Mouse (Mus musculus) hindbrain, embryonic 12.5 days (tissue): ENCODE measurements around the gene Tmprss7. TPM values are rescaled to one million over a fixed set of nuclear protein-coding genes. Genes with fewer than 3 reads are reported as not detected.

Source experiments
- ATAC-seq: fragments of 200-750 bp; cut with Nextera tagmentation; 2 replicates; pipeline ENCODE4 v1.8.0; 2017; ENCODE audit warnings: moderate TSS enrichment; ENCODE audit not compliant: low FRiP score
- H3K27ac ChIP-seq: fragments of 300-500 bp; sonication (generic); 2 replicates; pipeline ENCODE4 v1.5.1; 2016; ENCODE audit warnings: mild to moderate bottlenecking
- H3K27me3 ChIP-seq: fragments of 300-500 bp; sonication (generic); 2 replicates; pipeline ENCODE4 v1.6.1; 2016; ENCODE audit warnings: mild to moderate bottlenecking
- H3K36me3 ChIP-seq: fragments of 300-500 bp; sonication (generic); 2 replicates; pipeline ENCODE4 v1.6.1; 2016; ENCODE audit warnings: mild to moderate bottlenecking
- H3K4me1 ChIP-seq: fragments of 300-500 bp; sonication (generic); 2 replicates; pipeline ENCODE4 v1.6.1; 2016
- H3K4me2 ChIP-seq: fragments of 300-500 bp; sonication (generic); replicated peaks from 2 replicates; pipeline ENCODE4 v1.6.1; 2016; ENCODE audit warnings: mild to moderate bottlenecking
- H3K4me3 ChIP-seq: fragments of 300-500 bp; sonication (generic); 2 replicates; pipeline ENCODE4 v1.5.1; 2016; ENCODE audit warnings: mild to moderate bottlenecking
- H3K9ac ChIP-seq: fragments of 300-500 bp; sonication (generic); 2 replicates; pipeline ENCODE4 v1.6.1; 2016; ENCODE audit warnings: mild to moderate bottlenecking, moderate library complexity
- H3K9me3 ChIP-seq: fragments of 300-500 bp; sonication (generic); replicated peaks from 2 replicates; pipeline ENCODE4 v1.6.1; 2016; ENCODE audit warnings: mild to moderate bottlenecking
- WGBS: fragments of 180-500 bp; shearing (Covaris S2); methylation state at CpG from one replicate; pipeline ENCODE4 v1.1.7; 2016; 5-methylcytosine and 5-hydroxymethylcytosine counted together
- polyA plus RNA-seq: library from polyadenylated mRNA; unstranded; fragments of >200 nt; fragmentation: Nextera tagmentation; extraction: Ambion mirVana; gene quantifications from 2 replicates; pipeline ENCODE4 v1.2.1, GENCODE M21; 2016

Gene Tmprss7
- 0.23 and 0.31 TPM in 2 replicates for polyA plus RNA-seq

DNA sequence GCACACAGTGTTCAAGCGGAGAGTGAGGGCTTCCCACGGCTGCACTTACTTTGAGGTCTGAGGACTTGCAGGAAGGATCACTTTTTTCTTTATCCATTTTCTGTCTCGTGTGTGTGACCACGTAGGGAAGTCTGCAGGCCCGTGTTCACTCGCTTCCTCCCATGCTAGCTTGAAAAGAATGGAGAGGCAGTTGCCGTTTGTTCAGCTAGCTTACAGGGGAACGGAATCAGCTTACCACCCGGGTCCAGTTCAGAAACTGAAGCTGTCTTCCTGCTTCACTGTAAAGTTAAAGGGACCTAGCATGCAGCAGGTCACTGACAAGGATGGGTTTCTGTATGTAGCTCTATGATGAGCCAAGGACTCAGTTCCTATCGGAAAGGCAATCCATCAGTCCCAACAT lies at the start of gene Tmprss7:
Tmprss7 (minus strand) TSS at position 101 of the 400 bp plus-strand sequence.
- no peaks in the 10 kb centered on the region for H3K36me3 ChIP-seq
- no peak within 1 kb of the TSS for H3K4me3 ChIP-seq
- no peaks in the 10 kb centered on the region for H3K9me3 ChIP-seq
- H3K9ac ChIP-seq = no peak within 1 kb of the TSS
- no peaks in the 10 kb centered on the region for H3K27me3 ChIP-seq
- no peak for ATAC-seq
- WGBS = 76% methylated on average over 10 of the region's 10 CpGs
- H3K4me1 ChIP-seq = peaks cover 8% of the 10 kb centered on the region
- no peak within 1 kb of the TSS for H3K4me2 ChIP-seq
- H3K27ac ChIP-seq = no peak within 1 kb of the TSS

DNA sequence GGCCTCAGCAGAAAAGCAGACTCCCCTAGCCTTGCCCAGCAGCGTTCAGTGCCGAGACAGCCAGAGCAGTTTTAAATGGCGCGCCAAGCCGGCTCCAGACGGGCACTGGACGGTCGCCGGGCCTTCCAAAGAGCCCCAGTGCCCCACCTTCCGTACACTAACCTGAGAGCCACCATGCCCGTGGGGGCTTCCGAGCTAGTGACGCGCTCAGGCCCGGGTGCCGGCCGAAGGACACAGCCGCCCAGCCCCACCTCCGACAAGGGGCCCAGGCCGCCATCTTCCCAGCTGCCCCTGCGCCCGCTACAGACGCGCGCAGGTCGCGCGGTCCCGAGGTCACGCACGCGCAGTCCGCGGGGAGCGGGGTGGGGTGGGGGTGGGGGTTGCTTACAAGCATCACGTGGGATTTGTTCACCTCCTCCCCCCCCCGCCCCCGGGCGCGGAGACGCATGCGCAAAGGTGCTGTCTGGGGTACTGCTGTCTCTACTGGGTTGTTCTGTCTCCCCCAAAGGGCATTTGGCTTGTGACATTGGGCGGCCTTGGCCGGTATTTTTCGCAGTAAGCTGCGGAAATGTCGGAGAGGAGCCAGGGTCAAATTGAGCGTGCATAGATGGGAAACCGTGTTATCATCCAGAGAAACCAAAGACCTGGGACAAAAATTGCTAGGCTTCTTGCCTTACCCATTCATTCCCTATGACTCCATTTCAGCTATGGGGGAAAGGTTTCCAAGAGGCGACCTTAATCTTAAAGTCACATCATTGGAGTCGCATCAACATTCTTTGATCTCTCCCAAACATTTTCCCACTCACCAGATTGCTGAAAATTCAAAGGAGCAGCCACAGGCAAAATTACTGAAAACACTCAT lies 49.4 kb upstream of the Tmprss7 start, which contains the start of gene Abhd10:
Abhd10 (minus strand) TSS at position 341 of the 862 bp plus-strand sequence.
- Histone ChIP-seq H3K9ac (peak within 1 kb of the TSS; percentile 91), H3K9me3 (no peaks in the 10 kb centered on the region), H3K4me2 (peak within 1 kb of the TSS; percentile 63), H3K4me1 (peaks cover 13% of the 10 kb centered on the region), H3K4me3 (peak within 1 kb of the TSS; percentile 80), H3K27ac (peak within 1 kb of the TSS; percentile 92), H3K36me3 (peaks cover 4% of the 10 kb centered on the region; the same call in 1 of the 2 replicates), H3K27me3 (no peaks in the 10 kb centered on the region)
- peak; percentile 98 for ATAC-seq
- WGBS = 1% methylated on average over 51 of the region's 51 CpGs

DNA sequence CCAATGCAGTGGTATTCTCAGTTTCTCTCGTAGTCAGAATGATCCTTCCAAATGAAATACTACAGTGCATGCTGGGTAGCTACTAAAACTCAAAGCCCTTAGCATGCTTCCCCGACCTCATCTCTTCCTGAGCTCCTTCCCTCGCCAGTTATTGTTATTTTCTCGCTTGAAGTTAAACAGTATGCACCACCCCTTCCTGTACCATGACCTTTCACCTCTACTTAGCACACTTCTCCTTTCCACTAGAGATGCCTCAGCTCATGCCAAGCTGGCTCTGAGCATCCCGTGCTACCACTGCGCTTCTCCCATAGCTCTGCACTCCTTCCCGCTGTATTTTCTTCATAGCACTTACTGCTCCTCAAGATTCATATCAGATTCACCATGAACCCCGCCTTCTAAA lies 44.4 kb upstream of the Tmprss7 start:
- Histone ChIP-seq H3K36me3 (peaks cover 40% of the 10 kb centered on the region), H3K9me3 (no peaks in the 10 kb centered on the region), H3K9ac (no peak overlapping the region), H3K4me1 (peaks cover 8% of the 10 kb centered on the region), H3K4me2 (no peak overlapping the region), H3K27ac (no peak overlapping the region), H3K27me3 (no peaks in the 10 kb centered on the region), H3K4me3 (no peak overlapping the region)
- WGBS = 92% methylated on average over 8 of the region's 8 CpGs
- no peak for ATAC-seq

DNA sequence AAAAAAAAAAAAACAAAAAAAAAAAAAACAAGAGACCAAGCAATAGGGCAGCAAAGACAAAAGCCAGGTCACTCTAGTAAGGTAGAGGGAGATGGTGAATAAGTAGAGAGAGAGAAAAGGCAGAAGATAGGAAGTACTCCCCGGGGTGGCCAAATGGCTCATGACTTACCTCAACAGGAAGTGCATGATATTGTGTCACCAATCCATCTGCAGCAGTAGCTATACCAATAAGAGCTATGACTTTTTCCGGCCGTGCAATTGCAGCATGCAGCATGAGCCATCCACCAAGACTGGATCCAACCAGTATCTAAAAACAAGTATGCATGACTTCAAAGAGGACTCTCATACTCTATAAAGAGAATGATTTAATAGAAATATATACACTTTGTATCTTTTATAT lies 43.3 kb upstream of the Tmprss7 start:
- WGBS = 90% methylated on average over 3 of the region's 3 CpGs
- ATAC-seq = no peak
- Histone ChIP-seq H3K27ac (no peak overlapping the region), H3K9me3 (no peaks in the 10 kb centered on the region), H3K27me3 (no peaks in the 10 kb centered on the region), H3K36me3 (peaks cover 51% of the 10 kb centered on the region), H3K4me1 (peaks cover 8% of the 10 kb centered on the region), H3K9ac (no peak overlapping the region), H3K4me3 (no peak overlapping the region), H3K4me2 (no peak overlapping the region)

DNA sequence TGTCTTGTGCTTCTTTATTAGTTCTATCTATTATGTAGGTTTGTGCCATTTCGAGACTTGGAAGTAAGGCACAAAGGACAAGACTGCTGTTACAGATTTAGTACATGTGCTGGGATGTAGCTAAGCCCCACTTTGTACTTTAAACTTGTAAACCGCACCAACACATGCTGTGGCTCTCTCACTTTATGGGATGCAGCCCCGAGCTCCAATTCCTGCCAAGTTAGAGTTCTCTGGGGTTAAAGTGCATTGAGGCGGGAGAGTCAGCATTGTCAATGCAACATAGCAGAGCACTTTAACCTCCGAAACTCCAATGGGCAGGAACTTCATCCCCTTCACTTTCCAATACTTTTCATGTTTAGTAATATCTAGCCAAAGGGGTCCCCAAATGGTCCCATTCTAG lies 35.7 kb upstream of the Tmprss7 start:
- no peak overlapping the region for H3K4me2 ChIP-seq
- H3K27me3 ChIP-seq = no peaks in the 10 kb centered on the region
- no peak overlapping the region for H3K27ac ChIP-seq
- no peaks in the 10 kb centered on the region for H3K9me3 ChIP-seq
- no peak overlapping the region for H3K9ac ChIP-seq
- H3K36me3 ChIP-seq = peaks cover 47% of the 10 kb centered on the region
- no peak overlapping the region for H3K4me3 ChIP-seq
- no peak for ATAC-seq
- H3K4me1 ChIP-seq = peaks cover 11% of the 10 kb centered on the region; the same call in 1 of the 2 replicates
- WGBS = 88% methylated on average over 5 of the region's 5 CpGs

DNA sequence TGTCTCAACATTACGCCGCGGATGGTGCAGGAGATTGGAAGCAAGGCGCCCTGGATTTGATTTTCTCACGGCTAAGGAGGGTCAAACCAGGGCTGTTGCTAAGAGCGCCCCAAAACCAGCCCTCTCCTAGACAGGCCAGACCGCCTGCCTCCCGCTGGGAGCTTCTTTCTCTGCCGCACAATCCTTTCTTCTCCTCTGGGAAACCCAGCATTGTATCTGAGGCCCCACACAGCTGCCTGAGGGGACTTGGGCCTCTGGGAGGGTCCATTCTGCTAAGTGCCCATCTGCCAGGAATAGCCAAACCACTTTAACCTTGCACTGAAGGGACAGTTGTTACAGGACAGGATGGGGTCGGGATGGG lies 31.3 kb upstream of the Tmprss7 start:
- H3K27ac ChIP-seq = peak overlapping the region; percentile 99
- no peaks in the 10 kb centered on the region for H3K9me3 ChIP-seq
- H3K4me3 ChIP-seq = peak overlapping the region; percentile 67
- peaks cover 32% of the 10 kb centered on the region for H3K36me3 ChIP-seq
- no peaks in the 10 kb centered on the region for H3K27me3 ChIP-seq
- WGBS = 0% methylated on average over 10 of the region's 10 CpGs
- H3K4me2 ChIP-seq = peak overlapping the region; percentile 76
- ATAC-seq = peak; percentile 84
- peak overlapping the region; percentile 94 for H3K9ac ChIP-seq
- H3K4me1 ChIP-seq = peaks cover 39% of the 10 kb centered on the region

DNA sequence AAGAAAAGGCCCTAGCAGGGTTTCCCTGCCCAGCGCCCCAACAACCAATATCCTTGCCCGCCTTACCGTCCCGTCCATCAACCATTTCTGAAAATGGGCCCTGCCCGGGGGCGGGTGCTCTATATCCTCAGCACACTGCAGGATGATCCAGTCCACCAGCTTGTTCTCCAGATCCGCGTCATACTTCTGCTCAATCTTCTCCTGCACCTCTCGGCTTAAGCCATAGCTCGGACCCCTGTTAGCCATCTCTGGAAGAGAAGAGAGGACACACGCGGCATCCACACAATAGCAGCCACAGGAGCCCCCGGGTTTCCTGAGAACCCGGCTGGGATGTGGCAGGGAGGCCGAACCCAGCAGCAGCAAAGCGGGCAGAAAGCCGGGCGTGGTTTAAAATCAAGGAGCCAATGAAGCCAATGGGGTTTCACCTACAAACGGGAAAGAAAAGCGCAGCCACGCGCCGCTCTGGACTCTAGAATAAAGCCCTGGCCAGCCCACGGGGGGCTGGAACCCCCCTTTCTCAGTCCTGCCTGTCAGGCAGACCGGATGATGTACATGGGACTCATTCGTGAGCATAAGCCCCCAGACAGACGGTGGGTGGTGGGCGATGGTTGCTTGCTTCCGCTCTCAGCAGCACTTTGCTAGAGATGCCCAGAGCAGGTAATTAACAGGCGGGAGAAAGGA lies 30.7 kb upstream of the Tmprss7 start, which contains the start of gene Tagln3:
Tagln3 (minus strand) TSS at position 548 of the 681 bp plus-strand sequence.
- Histone ChIP-seq H3K27me3 (no peaks in the 10 kb centered on the region), H3K9ac (peak within 1 kb of the TSS; percentile 94), H3K4me1 (peaks cover 42% of the 10 kb centered on the region), H3K36me3 (peaks cover 32% of the 10 kb centered on the region), H3K4me2 (peak within 1 kb of the TSS; percentile 76), H3K27ac (peak within 1 kb of the TSS; percentile 99), H3K9me3 (no peaks in the 10 kb centered on the region), H3K4me3 (peak within 1 kb of the TSS; percentile 67)
- under 1% methylated on average over 30 of the region's 30 CpGs for WGBS
- peak; percentile 89 for ATAC-seq

DNA sequence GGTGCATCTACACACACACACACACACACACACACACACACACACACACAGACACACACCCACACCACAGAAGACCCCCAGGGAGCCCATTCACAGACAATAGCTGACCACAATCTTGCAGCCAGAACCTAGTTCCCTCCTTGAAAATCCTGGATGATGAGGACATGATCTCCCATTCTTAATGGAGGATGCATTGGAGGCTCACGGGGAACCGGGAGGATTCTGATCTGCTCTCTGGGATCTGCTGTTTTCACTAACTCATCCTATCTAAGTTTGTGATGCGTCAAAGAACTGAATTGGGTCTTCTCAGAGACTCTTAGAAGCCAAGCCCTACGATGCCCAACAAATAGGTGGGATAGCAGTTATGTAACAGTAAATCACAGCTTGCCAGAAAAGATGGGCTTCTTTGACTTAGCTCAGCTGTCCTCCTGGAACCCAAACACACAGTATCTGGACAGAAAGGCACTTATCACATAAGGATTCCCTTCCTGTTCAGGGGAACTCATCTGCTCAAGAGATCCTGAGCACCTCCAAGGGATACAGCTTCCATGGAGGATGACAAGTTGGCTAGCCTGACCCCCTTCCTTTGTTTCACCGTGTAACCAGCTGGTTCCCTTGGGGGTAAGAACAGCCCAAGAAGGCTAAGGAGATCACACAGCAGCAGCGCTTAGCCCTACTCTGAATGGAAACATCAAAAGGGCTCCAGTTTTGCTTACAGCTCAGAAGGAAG lies 29.9 kb upstream of the Tmprss7 start:
- H3K4me1 ChIP-seq = peaks cover 42% of the 10 kb centered on the region

DNA sequence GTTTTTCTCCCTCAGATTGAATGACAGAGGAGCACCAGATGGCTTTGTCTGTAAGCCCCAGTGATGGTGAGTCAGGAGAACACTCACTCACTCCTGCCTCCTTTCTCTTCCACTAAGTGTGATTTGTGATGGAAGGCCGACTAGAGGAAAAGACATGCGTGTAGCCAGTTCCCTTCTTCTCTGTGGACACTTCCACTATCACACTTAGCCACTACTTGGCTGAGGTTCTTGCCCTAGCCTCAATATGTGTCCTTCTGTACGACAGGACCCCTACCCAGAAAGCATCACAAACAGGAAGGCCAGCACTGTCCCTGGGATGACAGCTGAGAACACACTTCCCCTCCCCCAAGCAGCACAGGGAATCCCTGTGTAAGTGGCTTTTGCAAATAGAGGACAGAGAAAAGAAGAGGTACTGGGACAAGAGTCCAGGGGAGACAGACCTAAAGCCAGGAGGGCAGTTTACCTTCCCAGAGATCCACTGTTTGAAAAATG lies 29.0 kb upstream of the Tmprss7 start:
- Histone ChIP-seq H3K4me1 (peaks cover 42% of the 10 kb centered on the region), H3K36me3 (peaks cover 39% of the 10 kb centered on the region), H3K4me2 (peak overlapping the region; percentile 76), H3K4me3 (peak overlapping the region; percentile 67), H3K27me3 (no peaks in the 10 kb centered on the region), H3K9ac (peak overlapping the region; percentile 94), H3K9me3 (no peaks in the 10 kb centered on the region), H3K27ac (peak overlapping the region; percentile 99)
- ATAC-seq = peak; percentile 27
- 46% methylated on average over 3 of the region's 3 CpGs for WGBS

More for the DNA sequence above, 29.9 kb upstream of the Tmprss7 start:
- H3K36me3 ChIP-seq = peaks cover 34% of the 10 kb centered on the region
- peak; percentile 35 for ATAC-seq
- no peaks in the 10 kb centered on the region for H3K27me3 ChIP-seq
- no peaks in the 10 kb centered on the region for H3K9me3 ChIP-seq
- H3K27ac ChIP-seq = peak overlapping the region; percentile 99
- 41% methylated on average over 6 of the region's 6 CpGs for WGBS
- H3K9ac ChIP-seq = peak overlapping the region; percentile 94
- peak overlapping the region; percentile 76 for H3K4me2 ChIP-seq
- H3K4me3 ChIP-seq = peak overlapping the region; percentile 67

DNA sequence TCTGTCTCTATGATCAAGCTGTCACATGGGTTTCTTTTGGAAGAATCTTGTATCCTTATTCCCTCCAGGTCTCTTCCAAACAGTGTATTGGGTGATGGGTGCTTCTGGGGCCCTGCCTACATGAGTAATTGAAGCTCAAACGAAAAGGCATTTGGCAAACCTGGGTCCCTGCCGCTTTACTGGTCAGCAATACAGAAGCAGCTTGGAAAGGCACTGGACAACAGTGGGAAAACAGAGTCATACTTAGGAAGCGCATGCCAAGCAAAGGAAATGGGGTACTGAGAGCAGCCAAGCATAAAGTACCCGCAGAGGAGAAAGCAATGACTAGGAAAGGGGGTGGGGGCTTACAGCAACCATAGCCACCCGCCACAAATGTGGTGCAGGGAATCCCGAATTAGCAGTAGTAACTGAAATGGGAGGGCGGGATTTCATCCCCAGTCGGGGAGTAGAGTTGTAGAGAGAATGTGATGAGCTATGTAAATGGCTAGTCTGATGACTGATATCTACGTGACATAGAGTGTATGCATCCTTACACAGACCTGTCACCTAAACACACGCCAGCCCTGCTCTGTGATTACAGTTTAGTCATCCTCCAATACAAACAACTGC lies 26.7 kb upstream of the Tmprss7 start:
- H3K27ac ChIP-seq = no peak overlapping the region
- H3K27me3 ChIP-seq = no peaks in the 10 kb centered on the region
- WGBS = 85% methylated on average over 10 of the region's 10 CpGs
- peaks cover 35% of the 10 kb centered on the region for H3K4me1 ChIP-seq
- H3K9me3 ChIP-seq = no peaks in the 10 kb centered on the region
- H3K36me3 ChIP-seq = peaks cover 59% of the 10 kb centered on the region
- ATAC-seq = no peak
- H3K9ac ChIP-seq = no peak overlapping the region
- H3K4me2 ChIP-seq = peak overlapping the region; percentile 76
- H3K4me3 ChIP-seq = no peak overlapping the region

DNA sequence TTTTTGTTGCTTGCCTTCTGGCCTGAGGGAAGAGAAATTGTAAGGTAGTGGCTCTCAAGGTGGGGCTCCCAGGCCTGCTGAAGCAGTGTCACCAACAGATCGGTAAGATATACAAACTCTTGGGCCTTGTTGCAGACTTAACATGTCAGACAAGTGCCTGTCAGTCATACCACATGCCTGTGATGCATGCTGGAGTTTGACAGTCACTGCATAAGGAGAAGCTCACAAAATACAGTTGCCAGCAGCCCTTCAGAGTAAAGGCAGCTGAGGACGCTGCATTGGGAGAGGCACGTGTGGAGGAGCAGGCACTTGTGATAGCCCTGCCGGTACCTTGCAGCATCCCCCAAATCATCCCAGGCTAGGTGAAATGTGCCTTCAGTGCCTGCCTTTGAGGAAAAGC lies 24.8 kb upstream of the Tmprss7 start:
- ATAC-seq = no peak
- no peaks in the 10 kb centered on the region for H3K27me3 ChIP-seq
- 94% methylated on average over 4 of the region's 4 CpGs for WGBS
- H3K9ac ChIP-seq = no peak overlapping the region
- H3K27ac ChIP-seq = no peak overlapping the region
- no peak overlapping the region for H3K4me3 ChIP-seq
- no peak overlapping the region for H3K4me2 ChIP-seq
- peaks cover 36% of the 10 kb centered on the region for H3K4me1 ChIP-seq
- H3K9me3 ChIP-seq = no peaks in the 10 kb centered on the region
- peaks cover 68% of the 10 kb centered on the region for H3K36me3 ChIP-seq
